Comparison of ENCODE assay signal across 32 mouse cellular contexts in genomic region chr17:22630646-22631045, GRCm38 (mm10). TPM values are rescaled to one million over a fixed set of nuclear protein-coding genes. Genes with fewer than 3 reads are reported as not detected.
"Had no signal": no experiment of that assay in that cellular context is flagged by ENCODE, and none has a peak within 500 bp of the region (broad histone marks: within the 10 kb centered on the region; RNA-seq: fewer than 3 reads in every experiment).

No protein-coding gene starts in this region.

- H3K27ac ChIP-seq: left cerebral cortex, adult 2 months; liver, embryonic 13.5 days; stomach, postnatal 0 days had no signal

- H3K4me3 ChIP-seq: left cerebral cortex, adult 2 months; liver, embryonic 13.5 days had no signal

- H3K9me3 ChIP-seq: liver, embryonic 13.5 days had no signal

- H3K36me3 ChIP-seq: liver, embryonic 13.5 days had no signal

- H3K27me3 ChIP-seq: liver, embryonic 13.5 days had no signal

- DNase-seq: kidney, adult 9 months; kidney, postnatal 14 days; kidney, postnatal 4 days; layer of hippocampus, adult 9-11 months; liver, embryonic 13.5 days; lung, adult 2 months; lung, postnatal 14 days; lung, postnatal 4 days; midbrain, embryonic 14.5 days; right cerebral cortex, postnatal 14 days; right cerebral cortex, postnatal 4 days; thymus, postnatal 36 days had no signal

- H3K9ac ChIP-seq: liver, embryonic 13.5 days had no signal

- H3K4me1 ChIP-seq: liver, embryonic 13.5 days had no signal

RNA-seq across cellular contexts. Expression of gene Vmn2r112, which starts 29.9 kb away (rescaled TPM):
- total RNA-seq: layer of hippocampus, adult 18-20 months; layer of hippocampus, postnatal 25 days; left cerebral cortex, adult 2 months; left cerebral cortex, postnatal 10 days; left cerebral cortex, postnatal 36 days; liver, adult 2 months; megakaryocyte progenitor cell, adult 5-6 weeks; megakaryocyte-erythroid progenitor cell, adult 5-6 weeks; midbrain, postnatal 0 days had no signal
- polyA plus RNA-seq: kidney, embryonic 16.5 days; limb, embryonic 11.5 days; limb, embryonic 14.5 days; liver, adult 2 months; liver, embryonic 13.5 days; liver, embryonic 16.5 days; lung, adult 2 months; lung, embryonic 16.5 days; midbrain, embryonic 11.5 days; midbrain, embryonic 14.5 days; midbrain, postnatal 0 days; neural tube, embryonic 11.5 days; neural tube, embryonic 14.5 days; stomach, embryonic 14.5 days; stomach, postnatal 0 days; urinary bladder, adult 2 months had no signal

RNA-seq across cellular contexts. Expression of gene Vmn2r111, which starts 57.4 kb away (rescaled TPM):
- total RNA-seq: layer of hippocampus, adult 18-20 months; layer of hippocampus, postnatal 25 days; left cerebral cortex, adult 2 months; left cerebral cortex, postnatal 10 days; left cerebral cortex, postnatal 36 days; liver, adult 2 months; megakaryocyte progenitor cell, adult 5-6 weeks; megakaryocyte-erythroid progenitor cell, adult 5-6 weeks; midbrain, postnatal 0 days had no signal
- polyA plus RNA-seq: kidney, embryonic 16.5 days; limb, embryonic 11.5 days; limb, embryonic 14.5 days; liver, adult 2 months; liver, embryonic 13.5 days; liver, embryonic 16.5 days; lung, adult 2 months; lung, embryonic 16.5 days; midbrain, embryonic 11.5 days; midbrain, embryonic 14.5 days; midbrain, postnatal 0 days; neural tube, embryonic 11.5 days; neural tube, embryonic 14.5 days; stomach, embryonic 14.5 days; stomach, postnatal 0 days; urinary bladder, adult 2 months had no signal
